Mouse (Mus musculus): ENCODE results near the gene Slc35b4.

Gene Slc35b4

DNA sequence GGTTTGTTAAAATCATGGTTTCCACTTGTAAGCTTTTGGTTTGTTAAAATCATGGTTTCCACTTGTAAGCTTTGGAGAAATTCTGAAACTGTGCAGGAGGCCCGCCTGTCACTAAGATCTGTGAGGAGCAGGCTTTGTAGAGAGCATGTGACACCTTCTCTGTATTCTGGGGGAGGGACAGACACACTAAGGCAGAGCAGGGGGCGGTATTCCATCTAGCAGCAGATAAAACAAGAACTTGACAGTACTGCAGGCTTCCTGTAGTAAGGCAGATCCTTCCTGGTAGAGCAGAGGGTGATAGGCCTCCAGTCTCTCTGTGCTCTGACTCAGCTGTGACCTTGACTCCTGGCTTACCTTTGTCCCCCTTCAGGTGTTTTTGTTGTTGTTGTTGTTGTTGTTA lies 47.6 kb downstream of the Slc35b4 start:
- no peak for DNase-seq (ENCODE audit: low spot score)

- DNase-seq (ENCODE audit: low spot score): no peak
Observed at GRCm38 (mm10) chr6:34124401-34124800, 52.5 kb downstream of the Slc35b4 start.

GRCm38 (mm10) chr6:34116838-34117478 lies 60.0 kb downstream of the Slc35b4 start:
- no peak for DNase-seq (ENCODE audit: low spot score)

DNA sequence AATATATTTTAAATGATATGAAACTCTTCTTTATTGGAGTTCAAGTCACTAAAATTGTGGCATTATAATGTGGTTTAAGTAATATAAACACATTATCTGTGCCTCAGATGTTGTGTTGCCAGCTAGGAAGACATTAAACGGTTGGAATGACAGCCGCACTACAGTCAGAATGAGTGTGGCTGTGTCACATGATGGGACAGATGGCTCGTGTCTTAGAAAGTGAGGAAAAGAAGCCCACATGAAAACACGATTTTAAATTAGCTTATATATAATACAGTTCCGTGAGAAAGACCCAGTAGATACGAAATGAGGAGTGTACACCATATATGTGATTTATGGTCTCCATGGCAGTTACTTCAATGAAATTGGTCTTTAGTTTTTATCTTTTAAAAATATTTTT lies 65.5 kb downstream of the Slc35b4 start:
- DNase-seq (ENCODE audit: low spot score): no peak

DNA sequence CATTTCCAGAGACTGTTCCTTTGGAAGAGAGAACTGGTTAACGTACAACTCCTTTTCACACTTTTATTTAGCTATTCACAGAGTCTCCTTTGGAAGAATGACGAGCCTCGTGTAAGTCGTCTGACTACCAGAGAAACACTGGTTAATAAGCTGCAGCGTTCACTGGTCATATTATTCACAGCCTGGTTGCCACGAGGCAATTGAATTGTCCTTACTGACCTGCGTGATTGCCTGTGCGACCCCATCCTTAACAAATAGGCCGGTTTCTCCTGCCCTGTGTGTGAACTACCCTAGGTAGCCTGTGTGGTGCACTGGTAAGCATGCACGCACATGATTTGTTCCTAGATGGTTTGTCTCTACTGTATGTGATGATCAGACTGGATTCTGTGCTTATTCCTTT lies 66.3 kb downstream of the Slc35b4 start:
- DNase-seq (ENCODE audit: low spot score): no peak
